In genomic region chr7:63963632-63964031, GRCm38 (mm10) we compare ENCODE assay signal across 46 mouse cellular contexts. TPM values are rescaled to one million over a fixed set of nuclear protein-coding genes. Genes with fewer than 3 reads are reported as not detected.
"Had no signal": no experiment of that assay in that cellular context is flagged by ENCODE, and none has a peak within 500 bp of the region (broad histone marks: within the 10 kb centered on the region; RNA-seq: fewer than 3 reads in every experiment).

No protein-coding gene starts in this region.

- H3K27me3 ChIP-seq: limb, embryonic 12.5 days; limb, embryonic 13.5 days; limb, embryonic 15.5 days; liver, embryonic 13.5 days; lung, embryonic 15.5 days; midbrain, embryonic 12.5 days; midbrain, embryonic 15.5 days; neural tube, embryonic 12.5 days had no signal

- H3K4me1 ChIP-seq: lung, embryonic 15.5 days had no signal

- H3K4me3 ChIP-seq: limb, embryonic 10.5 days; limb, embryonic 12.5 days; limb, embryonic 13.5 days; limb, embryonic 15.5 days; liver, embryonic 12.5 days; liver, embryonic 13.5 days; liver, embryonic 15.5 days; lung, embryonic 15.5 days; megakaryocyte, embryonic 14.5 days; midbrain, embryonic 10.5 days; midbrain, embryonic 12.5 days; midbrain, embryonic 15.5 days; myocyte; neural tube, embryonic 12.5 days had no signal

- H3K9me3 ChIP-seq: limb, embryonic 10.5 days; limb, embryonic 12.5 days; limb, embryonic 13.5 days; limb, embryonic 15.5 days; liver, embryonic 12.5 days; liver, embryonic 13.5 days; liver, embryonic 15.5 days; lung, embryonic 15.5 days; megakaryocyte, embryonic 14.5 days; midbrain, embryonic 10.5 days; midbrain, embryonic 12.5 days; midbrain, embryonic 15.5 days; neural tube, embryonic 12.5 days had no signal

- DNase-seq: left cerebral cortex, postnatal 4 days; liver; liver, embryonic 13.5 days; liver, postnatal 0 days; lung, adult 18-20 months; lung, adult 2 months; lung, embryonic 14.5 days; lung, postnatal 10 days; lung, postnatal 14 days; lung, postnatal 36 days; lung, postnatal 4 days; midbrain, embryonic 14.5 days had no signal

- H3K36me3 ChIP-seq: limb, embryonic 10.5 days; limb, embryonic 12.5 days; limb, embryonic 13.5 days; limb, embryonic 15.5 days; liver, embryonic 12.5 days; liver, embryonic 13.5 days; liver, embryonic 15.5 days; lung, embryonic 15.5 days; midbrain, embryonic 10.5 days; midbrain, embryonic 12.5 days; midbrain, embryonic 15.5 days; neural tube, embryonic 12.5 days had no signal

- H3K4me2 ChIP-seq: limb, embryonic 12.5 days; limb, embryonic 13.5 days; limb, embryonic 15.5 days; liver, embryonic 11.5 days; liver, embryonic 12.5 days; liver, embryonic 13.5 days; liver, embryonic 15.5 days; lung, embryonic 14.5 days; lung, embryonic 15.5 days; midbrain, embryonic 12.5 days; midbrain, embryonic 15.5 days; neural tube, embryonic 12.5 days had no signal

- H3K9ac ChIP-seq: limb, embryonic 12.5 days; limb, embryonic 13.5 days; limb, embryonic 15.5 days; liver, embryonic 12.5 days; liver, embryonic 14.5 days; liver, embryonic 15.5 days; liver, postnatal 0 days; lung, embryonic 14.5 days; lung, embryonic 15.5 days; midbrain, embryonic 12.5 days; midbrain, embryonic 15.5 days; neural tube, embryonic 12.5 days had no signal

- H3K27ac ChIP-seq: limb, embryonic 10.5 days; limb, embryonic 12.5 days; limb, embryonic 13.5 days; limb, embryonic 15.5 days; liver, embryonic 12.5 days; liver, embryonic 14.5 days; liver, embryonic 15.5 days; lung, embryonic 15.5 days; macrophage; midbrain, embryonic 12.5 days; midbrain, embryonic 15.5 days; neural tube, embryonic 12.5 days had no signal

- ATAC-seq: liver, embryonic 12.5 days; liver, postnatal 0 days; lung, postnatal 0 days; midbrain, embryonic 16.5 days had no signal

RNA-seq across cellular contexts. Expression of gene E030018B13Rik, which starts 47.0 kb away (rescaled TPM):
- total RNA-seq: left cerebral cortex, adult 8-10 months; left cerebral cortex, postnatal 10 days; left cerebral cortex, postnatal 14 days; left cerebral cortex, postnatal 25 days; left cerebral cortex, postnatal 36 days; left cerebral cortex, postnatal 4 days; megakaryocyte progenitor cell, adult 5-6 weeks; megakaryocyte, adult 5-6 weeks; megakaryocyte-erythroid progenitor cell, adult 5-6 weeks; midbrain, postnatal 0 days; monocyte, adult 5-6 weeks had no signal
- polyA plus RNA-seq: limb, embryonic 10.5 days; limb, embryonic 11.5 days; limb, embryonic 12.5 days; limb, embryonic 14.5 days; limb, embryonic 15.5 days; liver, adult 2 months; liver, embryonic 11.5 days; liver, embryonic 12.5 days; liver, embryonic 13.5 days; liver, embryonic 14.5 days; liver, embryonic 15.5 days; liver, embryonic 16.5 days; lung, adult 2 months; lung, embryonic 16.5 days; macrophage; midbrain, embryonic 10.5 days; midbrain, embryonic 12.5 days; midbrain, embryonic 14.5 days; midbrain, embryonic 16.5 days; midbrain, postnatal 0 days; neural tube, embryonic 11.5 days had no signal
